Mouse (Mus musculus): ENCODE results near the gene Bbof1.

GRCm38 (mm10) chr12:84399663-84400062, 9.2 kb upstream of the Bbof1 start:
- TF ChIP-seq ZNF384 (IDR thresholded peaks at IDR 0.05; ENCODE audit: low read depth, low read length) (no peak), MAFK (IDR thresholded peaks at IDR 0.05; ENCODE audit: insufficient read depth, low read depth, low read length) (no peak), HCFC1 (IDR thresholded peaks at IDR 0.05; ENCODE audit: borderline replicate concordance, insufficient read depth, low read length) (no peak)
